Mouse (Mus musculus) heart, adult 10 weeks (tissue): ENCODE data around the gene Slc16a3. TPM values are rescaled to one million over a fixed set of nuclear protein-coding genes. Genes with fewer than 3 reads are reported as not detected.

Experiments
- polyA plus RNA-seq: library from polyadenylated mRNA; stranded (reverse); fragments of 350-450 nt; fragmentation: Illumina TruSeq; extraction: RNeasy Lipid Tissue Mini Kit (QIAGEN cat#74804); gene quantifications from one replicate; pipeline ENCODE4 v1.2.3, GENCODE M21; 2014; ENCODE audit warnings: low read depth, low replicate concordance

The Slc16a3 gene
- 1.8 TPM for polyA plus RNA-seq

GRCm38 (mm10) chr11:120948328-120948727, at the start of gene Slc16a3:
Gene Slc16a3, plus strand, starts transcription at chr11:120948480.

DNA sequence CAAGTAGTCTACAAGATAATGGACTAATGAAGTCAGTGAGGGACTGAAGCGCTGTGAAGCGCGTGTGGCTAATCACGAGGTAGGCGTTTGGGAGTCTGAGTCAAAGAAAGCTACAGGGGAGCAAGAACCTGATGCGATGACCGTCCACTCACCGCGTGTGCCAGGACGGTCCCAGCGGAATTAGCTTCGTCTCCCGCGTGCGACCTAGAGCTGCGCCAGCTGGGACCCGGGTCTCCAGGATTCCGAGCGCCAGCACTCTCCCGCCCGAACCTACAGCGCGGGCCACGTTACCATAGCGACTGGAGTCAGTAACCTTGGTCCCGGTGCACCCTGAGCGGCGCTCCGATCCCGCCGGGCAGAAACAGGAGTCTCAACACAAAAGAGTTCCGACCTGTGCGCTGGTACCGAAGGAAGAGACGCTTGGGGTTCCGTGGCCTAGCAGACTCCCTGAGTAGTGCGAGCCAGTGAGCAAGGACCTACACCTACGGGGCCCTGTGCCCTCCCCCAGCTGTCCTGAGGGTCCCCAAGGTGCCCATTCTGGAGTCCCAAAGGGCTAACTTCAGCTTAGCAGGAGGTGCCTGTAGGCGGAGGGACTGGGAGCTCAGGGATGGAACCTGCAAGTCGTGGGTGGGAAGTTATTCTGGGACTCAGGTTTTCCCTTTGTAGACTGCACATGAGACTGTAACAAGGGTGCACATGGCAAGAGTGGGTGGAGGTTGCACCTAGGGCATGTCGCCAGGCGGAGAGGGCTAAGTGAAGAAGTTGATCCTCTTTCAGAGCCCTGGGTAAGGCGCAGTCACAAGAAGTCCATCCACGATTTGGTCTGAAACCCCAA, 15.5 kb upstream of the Slc16a3 start, which contains the start of gene Ccdc57:
Gene Ccdc57, minus strand, starts transcription at position 309 of the 835 bp plus-strand sequence.

DNA sequence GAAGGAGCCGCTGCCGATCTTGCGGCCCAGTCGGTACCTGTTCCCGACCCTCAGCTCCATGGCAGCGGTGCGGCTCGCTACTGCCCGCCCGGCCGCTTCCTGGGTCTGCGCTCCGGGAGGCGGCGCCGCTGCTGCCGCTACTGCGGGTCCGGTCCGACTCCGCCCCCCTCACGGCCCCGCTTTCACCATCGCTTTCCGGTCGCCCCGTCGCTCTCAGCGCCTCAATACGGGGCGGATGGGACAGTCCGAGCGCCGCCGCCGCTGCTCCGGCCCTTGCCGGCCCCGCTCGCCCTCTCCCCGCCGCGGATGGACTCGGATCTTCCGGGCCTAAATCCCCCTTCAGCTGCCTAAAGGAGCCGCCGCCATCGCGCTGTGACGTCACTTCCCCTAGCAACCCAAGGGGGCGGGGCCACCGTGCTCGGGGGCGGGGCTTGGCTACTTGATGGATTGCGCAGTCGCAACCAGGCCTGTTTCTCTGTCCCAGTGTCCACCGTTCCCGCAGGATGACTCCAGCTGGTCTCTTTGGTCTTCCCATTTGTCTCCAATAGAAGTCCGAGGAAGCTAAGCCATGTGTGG, 42.8 kb downstream of the Slc16a3 start, which contains the start of gene Csnk1d:
Gene Csnk1d, minus strand, starts transcription at position 380 of the 576 bp plus-strand sequence.

Other genes with a start within 250 kb of the Slc16a3 start
- 53.4 TPM for gene Cenpx, start 234.7 kb upstream of the Slc16a3 start, polyA plus RNA-seq
- 12.1 TPM for gene Lrrc45, start 234.6 kb upstream of the Slc16a3 start, polyA plus RNA-seq
- gene Rac3, start 227.0 kb upstream of the Slc16a3 start, polyA plus RNA-seq = 4.0 TPM
- gene Dcxr, start 221.2 kb upstream of the Slc16a3 start, polyA plus RNA-seq = 23.6 TPM
- 30.3 TPM for gene Cbr2, start 216.4 kb upstream of the Slc16a3 start, polyA plus RNA-seq
- gene Hmga1b, start 185.7 kb upstream of the Slc16a3 start, polyA plus RNA-seq = 3.6 TPM
- 18.9 TPM for gene Rfng, start 164.3 kb upstream of the Slc16a3 start, polyA plus RNA-seq
- gene Gps1, start 164.2 kb upstream of the Slc16a3 start, polyA plus RNA-seq = 66.7 TPM
- 27.0 TPM for gene Dus1l, start 152.1 kb upstream of the Slc16a3 start, polyA plus RNA-seq
- gene Fasn, start 123.9 kb upstream of the Slc16a3 start, polyA plus RNA-seq = 30.7 TPM
- 1.6 TPM for gene Ccdc57, start 15.6 kb upstream of the Slc16a3 start, polyA plus RNA-seq
- gene Csnk1d, start 42.9 kb downstream of the Slc16a3 start, polyA plus RNA-seq = 49.3 TPM
- 0.99 TPM for gene Cd7, start 90.9 kb downstream of the Slc16a3 start, polyA plus RNA-seq
- 0.42 TPM for gene Sectm1b, start 115.1 kb downstream of the Slc16a3 start, polyA plus RNA-seq
- not detected for gene Sectm1a, start 132.7 kb downstream of the Slc16a3 start, polyA plus RNA-seq
- gene Tex19.2, start 170.2 kb downstream of the Slc16a3 start, polyA plus RNA-seq = not detected
- not detected for gene Tex19.1, start 197.7 kb downstream of the Slc16a3 start, polyA plus RNA-seq
- gene Uts2r, start 211.8 kb downstream of the Slc16a3 start, polyA plus RNA-seq = 0.79 TPM